Mouse (Mus musculus) spleen, adult 2 months (tissue): ENCODE data around the gene Elovl3.

Experiments
- CTCF ChIP-seq: fragments of 200-500 bp; IDR thresholded peaks from 2 replicates; pipeline ENCODE4 v1.5.1; 2011; ENCODE audit warnings: mild to moderate bottlenecking, inconsistent platforms; ENCODE audit not compliant: insufficient read depth, insufficient read length, insufficient replicate concordance; ENCODE audit errors: extremely low read depth
- POLR2A ChIP-seq: fragments of 200-500 bp; IDR thresholded peaks from 2 replicates; pipeline ENCODE4 v1.6.1; 2011; ENCODE audit warnings: low read depth, low read length, inconsistent platforms

DNA sequence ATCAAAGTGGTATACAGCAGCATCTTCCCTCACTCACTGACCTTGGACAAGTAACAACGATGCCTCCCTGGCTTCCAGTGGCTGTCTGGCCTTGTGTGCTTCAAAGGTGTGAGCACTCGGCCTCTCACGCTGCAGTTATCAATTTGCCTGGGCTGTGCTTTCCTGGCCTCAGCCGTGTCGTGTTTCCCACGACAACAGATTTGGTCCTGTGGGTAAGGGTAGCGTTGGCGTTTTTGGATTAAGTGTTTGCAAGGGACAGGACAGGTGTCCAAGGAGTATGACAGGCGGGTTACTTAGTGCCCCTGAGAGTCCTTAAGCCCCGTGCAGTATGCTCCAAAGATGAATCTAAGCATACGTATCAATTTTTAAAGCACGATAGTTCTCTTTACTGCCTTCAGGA is 17.4 kb downstream of the Elovl3 start:
- no peak for TF ChIP-seq CTCF
- no peak for TF ChIP-seq POLR2A
